Mouse (Mus musculus): ENCODE data around the gene Dab1. TPM values are rescaled to one million over a fixed set of nuclear protein-coding genes. Genes with fewer than 3 reads are reported as not detected.

Dab1 gene
- total and polyA plus RNA-seq, 3 experiments = not detected

DNA sequence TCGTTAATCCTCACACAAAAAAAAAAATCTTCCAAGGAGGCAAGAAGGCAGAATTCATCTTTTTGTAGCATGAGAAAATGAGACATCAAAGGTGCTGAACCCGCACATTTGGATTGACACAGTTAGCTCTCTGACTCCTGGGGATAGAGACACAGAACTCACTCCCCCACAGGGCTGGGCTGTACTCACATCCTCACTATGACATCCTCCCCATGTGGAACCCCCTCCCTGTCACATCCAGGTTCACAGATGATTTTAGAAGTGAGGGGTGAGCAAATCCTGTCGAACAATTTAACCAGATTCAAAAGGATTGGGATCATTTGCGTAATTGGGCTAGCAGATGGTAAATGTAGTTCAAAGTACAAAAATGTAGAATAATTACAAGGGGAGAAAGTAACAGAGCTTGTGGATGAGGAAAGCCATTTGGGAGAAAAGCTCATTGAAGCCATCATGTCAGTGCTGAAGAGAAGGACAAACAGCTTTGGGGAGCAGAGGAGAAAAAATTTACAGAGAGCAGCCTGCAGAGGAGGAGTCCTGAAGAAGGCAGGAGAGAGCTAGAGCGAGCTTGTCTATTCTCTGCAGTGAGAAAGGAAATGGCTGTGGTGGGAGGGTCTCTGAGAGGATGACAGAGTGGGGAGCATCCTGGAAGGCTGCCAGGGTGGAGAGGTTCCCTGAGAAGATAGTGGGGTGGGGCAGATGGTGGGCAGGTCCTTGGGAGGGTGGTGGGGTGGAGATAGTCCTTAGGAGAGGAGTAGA lies 890.2 kb downstream of the Dab1 start:
- Histone ChIP-seq H3K9me3 (replicated peaks; ENCODE audit: insufficient read depth, low read length) (no peaks in the 10 kb centered on the region), H3K79me2 (ENCODE audit: control insufficient read depth, insufficient read depth, low read length, poor library complexity) (no peaks in the 10 kb centered on the region), H3K36me3 (ENCODE audit: control insufficient read depth in 1 of 2, insufficient read depth in 2 of 2, low read length in 2 of 2) (no peaks in the 10 kb centered on the region), H3K4me3 (ENCODE audit: control insufficient read depth in 1 of 2, insufficient read depth in 1 of 2, low read depth in 2 of 2, low read length in 2 of 2) (no peak overlapping the region), H3K27me3 (ENCODE audit: control insufficient read depth in 1 of 2, insufficient read depth in 2 of 2, low read length in 2 of 2) (no peaks in the 10 kb centered on the region), H3K9ac (ENCODE audit: control insufficient read depth, low read depth, low read length, poor library complexity, severe bottlenecking) (no peak overlapping the region), H3K27ac (ENCODE audit: control insufficient read depth, low read depth, low read length) (no peak overlapping the region), H3K4me1 (ENCODE audit: control insufficient read depth in 1 of 2, insufficient read depth in 2 of 2, low read length in 2 of 2) (no peaks in the 10 kb centered on the region)
- TF ChIP-seq TAL1 (IDR thresholded peaks at IDR 0.05; ENCODE audit: low read length) = no peak
- no peak for TF ChIP-seq ZNF384 (IDR thresholded peaks at IDR 0.05; ENCODE audit: low read depth, low read length)
- no peak for TF ChIP-seq GABPA (IDR thresholded peaks at IDR 0.05; ENCODE audit: low read depth, low read length)
- no peak for TF ChIP-seq TCF12 (IDR thresholded peaks at IDR 0.05; ENCODE audit: low read depth, low read length)
- no peak for TF ChIP-seq POLR2AphosphoS2 (IDR thresholded peaks at IDR 0.05; ENCODE audit: low read length)
- TF ChIP-seq SMC3 (IDR thresholded peaks at IDR 0.05; ENCODE audit: low read depth, low read length) = no peak
- no peak for TF ChIP-seq ZKSCAN1 (IDR thresholded peaks at IDR 0.05; ENCODE audit: low read depth, low read length)
- TF ChIP-seq MXI1 (IDR thresholded peaks at IDR 0.05; ENCODE audit: low read depth, low read length) = no peak
- no peak for TF ChIP-seq GATA1 (IDR thresholded peaks at IDR 0.05; ENCODE audit: low read depth, low read length)
- TF ChIP-seq ELF1 (IDR thresholded peaks at IDR 0.05; ENCODE audit: low read depth, low read length) = no peak
- TF ChIP-seq HCFC1 (IDR thresholded peaks at IDR 0.05; ENCODE audit: low read depth, low read length) = no peak
- no peak for TF ChIP-seq NRF1 (IDR thresholded peaks at IDR 0.05; ENCODE audit: insufficient read depth, low read depth, low read length, poor library complexity, severe bottlenecking)
- no peak for TF ChIP-seq CTCF (IDR thresholded peaks at IDR 0.05 in 2 of 3, conservative IDR thresholded peaks at IDR 0.05 in 1 of 3; ENCODE audit: control insufficient read depth in 1 of 3, insufficient read depth in 1 of 3, low read depth in 2 of 3, low read length in 3 of 3, poor library complexity in 1 of 3, severe bottlenecking in 1 of 3)
- no peak for TF ChIP-seq RCOR1 (IDR thresholded peaks at IDR 0.05; ENCODE audit: low read depth, low read length)
- TF ChIP-seq MEF2A (IDR thresholded peaks at IDR 0.05; ENCODE audit: extremely low read depth, insufficient replicate concordance, low read depth, low read length, poor library complexity, severe bottlenecking) = no peak
- no peak for TF ChIP-seq JUND (IDR thresholded peaks at IDR 0.05; ENCODE audit: low read depth, low read length)
- TF ChIP-seq CHD2 (IDR thresholded peaks at IDR 0.05; ENCODE audit: low read length) = no peak
- TF ChIP-seq BHLHE40 (IDR thresholded peaks at IDR 0.05; ENCODE audit: borderline replicate concordance, low read depth, low read length) = no peak
- no peak for DNase-seq (ENCODE audit: low read depth, low spot score)

DNA sequence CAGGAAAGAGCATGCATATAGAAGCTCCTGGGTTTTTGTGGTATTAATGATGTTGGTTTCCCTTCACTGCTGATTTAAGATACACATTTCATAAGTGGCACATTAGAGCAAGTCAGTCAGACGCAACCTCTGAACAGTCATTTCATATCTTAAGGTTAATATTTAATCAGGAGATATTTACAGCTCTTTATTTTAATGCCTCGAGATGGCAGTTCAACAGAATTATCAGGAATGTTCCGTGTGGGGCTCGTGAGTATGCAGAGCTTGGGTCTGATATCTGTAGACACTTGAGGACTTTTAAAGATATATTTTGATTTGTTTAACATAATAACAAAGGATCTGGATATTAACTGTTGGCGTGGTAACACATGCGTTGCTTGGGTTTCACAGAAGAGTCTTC lies 892.7 kb downstream of the Dab1 start:
- Histone ChIP-seq H3K9me3 (replicated peaks; ENCODE audit: insufficient read depth, low read length) (no peaks in the 10 kb centered on the region), H3K4me3 (ENCODE audit: control insufficient read depth in 1 of 2, insufficient read depth in 1 of 2, low read depth in 2 of 2, low read length in 2 of 2) (no peak overlapping the region), H3K27me3 (ENCODE audit: control insufficient read depth in 1 of 2, insufficient read depth in 2 of 2, low read length in 2 of 2) (no peaks in the 10 kb centered on the region), H3K79me2 (ENCODE audit: control insufficient read depth, insufficient read depth, low read length, poor library complexity) (no peaks in the 10 kb centered on the region), H3K27ac (ENCODE audit: control insufficient read depth, low read depth, low read length) (no peak overlapping the region), H3K36me3 (ENCODE audit: control insufficient read depth in 1 of 2, insufficient read depth in 2 of 2, low read length in 2 of 2) (no peaks in the 10 kb centered on the region), H3K4me1 (ENCODE audit: control insufficient read depth in 1 of 2, insufficient read depth in 2 of 2, low read length in 2 of 2) (no peaks in the 10 kb centered on the region), H3K9ac (ENCODE audit: control insufficient read depth, low read depth, low read length, poor library complexity, severe bottlenecking) (no peak overlapping the region)
- TF ChIP-seq POLR2AphosphoS2 (IDR thresholded peaks at IDR 0.05; ENCODE audit: low read length) = no peak
- TF ChIP-seq TCF12 (IDR thresholded peaks at IDR 0.05; ENCODE audit: low read depth, low read length) = no peak
- TF ChIP-seq BHLHE40 (IDR thresholded peaks at IDR 0.05; ENCODE audit: borderline replicate concordance, low read depth, low read length) = no peak
- TF ChIP-seq USF2 (IDR thresholded peaks at IDR 0.05; ENCODE audit: borderline replicate concordance in 1 of 2, insufficient read depth in 1 of 2, low read depth in 1 of 2, low read length in 2 of 2) = no peak
- no peak for TF ChIP-seq HCFC1 (IDR thresholded peaks at IDR 0.05; ENCODE audit: low read depth, low read length)
- no peak for TF ChIP-seq KAT2A (conservative IDR thresholded peaks at IDR 0.05; ENCODE audit: low read depth, low read length)
- no peak for TF ChIP-seq RAD21 (IDR thresholded peaks at IDR 0.05; ENCODE audit: low read depth, low read length)
- no peak for TF ChIP-seq USF1 (IDR thresholded peaks at IDR 0.05; ENCODE audit: low read depth, low read length)
- no peak for TF ChIP-seq MXI1 (IDR thresholded peaks at IDR 0.05; ENCODE audit: low read depth, low read length)
- no peak for TF ChIP-seq MYC (IDR thresholded peaks at IDR 0.05; ENCODE audit: low read depth, low read length)
- TF ChIP-seq CHD2 (IDR thresholded peaks at IDR 0.05; ENCODE audit: low read length) = no peak
- no peak for TF ChIP-seq POLR2AphosphoS5 (IDR thresholded peaks at IDR 0.05; ENCODE audit: borderline replicate concordance, low read depth, low read length)
- no peak for TF ChIP-seq NELFE (IDR thresholded peaks at IDR 0.05; ENCODE audit: low read depth, low read length)
- no peak for TF ChIP-seq MAZ (IDR thresholded peaks at IDR 0.05; ENCODE audit: low read depth, low read length)
- no peak for DNase-seq (ENCODE audit: low read depth, low spot score)

Measured in MEL (cell line).